Mouse (Mus musculus) E14TG2a.4 (cell line): ENCODE measurements at regions not wholly inside any gene's neighbourhood (a gene's known extent, or its start where the extent isn't known, plus 50 kb on each side); places are given as distances from the start of the nearest gene placed in this dataset.

Experiments used
- H3K27me3 ChIP-seq: 2 replicates; pipeline ENCODE4 v1.6.1; 2014; ENCODE audit warnings: low read length, control low read depth; ENCODE audit not compliant: insufficient read depth
- H3K36me3 ChIP-seq: 2 replicates; pipeline ENCODE4 v1.6.1; 2014; ENCODE audit warnings: low read length, control low read depth; ENCODE audit not compliant: insufficient read depth
- H3K4me1 ChIP-seq: replicated peaks from 2 replicates; pipeline ENCODE4 v1.6.1; 2014; ENCODE audit warnings: low read depth, low read length, control low read depth
- H3K4me3 ChIP-seq: replicated peaks from 2 replicates; pipeline ENCODE4 v1.5.1; 2014; ENCODE audit warnings: mild to moderate bottlenecking, low read length
- H3K9me3 ChIP-seq: 2 replicates; pipeline ENCODE4 v1.6.1; 2014; ENCODE audit warnings: low read length, control low read depth
- CTCF ChIP-seq: conservative IDR thresholded peaks from 2 replicates; pipeline ENCODE4 v1.5.1; 2014; ENCODE audit warnings: low read length
- NANOG ChIP-seq: IDR thresholded peaks from 2 replicates; pipeline ENCODE4 v1.6.1; 2014; ENCODE audit warnings: borderline replicate concordance, low read length, mixed read lengths
- POU5F1 ChIP-seq: IDR thresholded peaks from 2 replicates; pipeline ENCODE4 v1.6.1; 2014; ENCODE audit warnings: low read length, borderline replicate concordance

DNA sequence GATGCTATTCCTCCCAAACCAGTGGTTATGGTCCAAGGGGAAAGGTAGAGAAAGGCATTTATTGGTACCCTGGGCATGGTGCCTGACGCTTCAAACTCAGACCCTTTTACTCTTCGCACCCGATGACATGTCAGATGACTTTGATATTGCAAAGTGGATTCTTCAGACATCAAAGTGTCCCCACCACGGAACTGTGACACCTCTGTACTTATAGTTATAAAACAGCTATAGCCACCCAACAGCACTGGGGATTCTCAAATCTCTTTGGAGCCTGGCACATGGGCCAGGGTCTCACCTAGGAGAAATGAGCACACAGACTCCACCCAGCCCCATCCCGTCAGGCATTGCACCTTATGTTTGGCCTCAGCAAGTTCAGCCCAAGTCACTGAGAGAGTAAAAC, 329.3 kb upstream of the 3110018I06Rik start:
- no peaks in the 10 kb centered on the region for H3K9me3 ChIP-seq
- no peak overlapping the region for H3K4me3 ChIP-seq
- no peaks in the 10 kb centered on the region for H3K27me3 ChIP-seq
- TF ChIP-seq POU5F1 (no peak), CTCF (no peak), NANOG (no peak)
- H3K36me3 ChIP-seq, result no peaks in the 10 kb centered on the region
- H3K4me1 ChIP-seq, result no peaks in the 10 kb centered on the region

DNA sequence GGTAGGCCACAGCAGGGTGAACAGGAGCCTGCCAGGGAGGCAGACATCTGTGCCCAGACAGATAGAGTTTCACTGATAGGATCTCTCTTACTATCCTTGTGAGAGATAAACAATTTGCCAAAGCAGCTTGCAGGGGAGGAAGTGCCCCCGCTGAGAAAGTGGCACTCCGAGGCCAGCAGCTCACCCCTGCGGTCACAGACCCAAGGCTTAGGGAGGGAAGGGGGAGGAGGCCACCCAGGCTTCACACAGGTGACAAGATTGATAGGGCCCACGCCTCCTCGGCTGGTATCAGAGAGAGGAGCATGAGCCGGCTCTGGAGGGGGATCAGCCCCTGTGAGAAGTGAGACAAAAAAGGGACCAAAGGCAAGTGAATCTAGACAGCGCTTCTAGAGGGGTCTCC, 328.3 kb upstream of the 3110018I06Rik start:
- Histone ChIP-seq H3K36me3 (no peaks in the 10 kb centered on the region), H3K9me3 (no peaks in the 10 kb centered on the region), H3K4me3 (no peak overlapping the region), H3K27me3 (no peaks in the 10 kb centered on the region), H3K4me1 (no peaks in the 10 kb centered on the region)
- TF ChIP-seq CTCF, result no peak
- no peak for TF ChIP-seq NANOG
- TF ChIP-seq POU5F1, result no peak

DNA sequence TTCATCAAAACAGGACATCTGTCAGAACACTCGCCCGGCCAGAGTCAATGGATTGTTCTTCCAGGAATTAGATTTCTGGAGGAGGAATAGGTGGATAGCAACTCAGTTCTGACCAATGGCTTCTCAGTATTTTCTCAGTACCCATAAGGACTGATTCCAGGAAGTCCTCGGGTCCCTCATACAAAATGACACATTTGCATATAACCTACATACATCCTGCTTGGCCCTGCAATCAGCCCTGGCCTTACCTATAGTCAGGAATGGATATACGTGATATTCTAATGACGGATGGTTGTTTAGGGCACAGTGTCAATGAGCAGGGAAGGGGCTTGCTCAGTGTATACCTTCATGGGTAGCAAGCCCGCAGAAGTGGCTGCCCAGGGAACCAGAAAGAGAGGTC, 327.8 kb upstream of the 3110018I06Rik start:
- Histone ChIP-seq H3K9me3 (no peaks in the 10 kb centered on the region), H3K36me3 (no peaks in the 10 kb centered on the region), H3K27me3 (no peaks in the 10 kb centered on the region), H3K4me3 (no peak overlapping the region), H3K4me1 (no peaks in the 10 kb centered on the region)
- TF ChIP-seq CTCF, result no peak
- TF ChIP-seq NANOG, result no peak
- TF ChIP-seq POU5F1, result no peak

DNA sequence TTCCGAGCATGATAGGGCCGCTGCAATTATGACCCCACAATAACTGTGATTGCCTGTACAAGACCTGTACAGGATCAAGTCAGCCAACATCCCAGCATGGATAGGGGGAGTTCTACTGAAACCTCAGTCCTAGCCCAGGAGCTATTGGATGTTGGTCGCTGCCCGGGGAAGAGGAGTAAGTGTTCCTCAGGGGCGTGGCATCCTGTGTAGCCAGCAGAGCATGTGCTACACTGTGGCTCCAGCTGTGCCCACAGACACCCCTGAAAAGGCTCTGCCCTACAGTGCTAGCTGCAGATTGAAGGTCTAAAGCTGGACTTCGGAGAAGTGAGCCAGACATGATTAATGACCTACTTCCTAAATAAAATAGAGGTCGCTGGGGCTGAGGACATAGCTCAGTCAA, 317.5 kb upstream of the 3110018I06Rik start:
- no peaks in the 10 kb centered on the region for H3K4me1 ChIP-seq
- TF ChIP-seq CTCF, result no peak
- no peak for TF ChIP-seq NANOG
- no peak for TF ChIP-seq POU5F1

DNA sequence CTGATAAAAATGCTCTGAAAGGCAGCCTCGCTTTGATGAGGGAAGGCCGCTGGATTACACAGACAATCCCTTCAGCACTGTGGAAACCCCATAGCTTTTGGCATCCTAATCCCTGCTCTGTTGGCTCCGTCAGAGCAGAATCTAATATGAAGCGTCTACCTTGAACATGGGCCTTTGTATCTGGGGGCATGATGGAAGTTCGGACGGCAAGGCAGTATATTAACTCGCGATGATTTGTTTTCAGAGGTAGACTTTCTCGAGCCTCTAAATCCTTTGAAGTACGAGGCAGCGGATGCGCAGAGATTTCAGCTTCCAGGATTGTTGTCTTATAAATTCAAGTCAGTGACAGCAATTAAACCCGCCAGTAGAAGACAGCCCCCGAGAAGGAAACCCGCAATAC, 316.8 kb upstream of the 3110018I06Rik start:
- H3K36me3 ChIP-seq, result no peaks in the 10 kb centered on the region
- H3K4me3 ChIP-seq, result no peak overlapping the region
- no peaks in the 10 kb centered on the region for H3K27me3 ChIP-seq
- H3K4me1 ChIP-seq, result no peaks in the 10 kb centered on the region
- peaks cover 5% of the 10 kb centered on the region; the same call in 1 of the 2 replicates for H3K9me3 ChIP-seq
- TF ChIP-seq POU5F1, result no peak
- TF ChIP-seq CTCF, result no peak
- TF ChIP-seq NANOG, result no peak

More for the DNA sequence above, 317.5 kb upstream of the 3110018I06Rik start:
- no peaks in the 10 kb centered on the region for H3K36me3 ChIP-seq
- H3K27me3 ChIP-seq, result no peaks in the 10 kb centered on the region
- H3K9me3 ChIP-seq, result no peaks in the 10 kb centered on the region
- H3K4me3 ChIP-seq, result no peak overlapping the region

- H3K27me3 ChIP-seq, result peaks cover 17% of the 10 kb centered on the region
- peaks cover 12% of the 10 kb centered on the region; the same call in 1 of the 2 replicates for H3K9me3 ChIP-seq
- H3K4me3 ChIP-seq, result no peak overlapping the region
- TF ChIP-seq POU5F1, result no peak
- TF ChIP-seq CTCF, result no peak
- TF ChIP-seq NANOG, result no peak
- H3K36me3 ChIP-seq, result no peaks in the 10 kb centered on the region
- H3K4me1 ChIP-seq, result peaks cover 5% of the 10 kb centered on the region; the same call in 1 of the 2 replicates
These were observed 309.8 kb upstream of the 3110018I06Rik start for GRCm38 (mm10) chr12:107178676-107179075.

DNA sequence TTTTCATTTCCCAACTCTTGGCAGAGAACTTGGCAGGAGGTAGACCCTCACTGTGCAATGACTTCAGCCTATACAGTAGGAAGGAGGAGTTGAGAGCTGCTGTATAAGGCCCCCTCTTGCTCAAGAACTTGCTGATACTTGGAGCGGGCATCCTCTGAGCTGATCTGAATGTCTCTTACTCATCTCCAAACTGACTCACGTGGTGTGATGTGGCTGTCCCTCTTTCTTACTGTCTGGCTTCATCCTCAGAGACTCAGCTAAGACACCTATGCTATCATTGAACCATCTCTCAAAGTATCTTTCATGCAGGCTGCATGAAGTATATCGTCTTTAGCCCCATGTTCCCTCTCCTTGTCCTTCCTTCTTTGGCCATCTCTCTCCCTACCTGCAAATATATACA, 307.9 kb upstream of the 3110018I06Rik start:
- no peak for TF ChIP-seq POU5F1
- TF ChIP-seq NANOG, result no peak
- TF ChIP-seq CTCF, result no peak
- peaks cover 12% of the 10 kb centered on the region; the same call in 1 of the 2 replicates for H3K9me3 ChIP-seq
- H3K4me3 ChIP-seq, result no peak overlapping the region
- H3K36me3 ChIP-seq, result no peaks in the 10 kb centered on the region
- peaks cover 7% of the 10 kb centered on the region; the same call in 1 of the 2 replicates for H3K4me1 ChIP-seq
- peaks cover 29% of the 10 kb centered on the region for H3K27me3 ChIP-seq

DNA sequence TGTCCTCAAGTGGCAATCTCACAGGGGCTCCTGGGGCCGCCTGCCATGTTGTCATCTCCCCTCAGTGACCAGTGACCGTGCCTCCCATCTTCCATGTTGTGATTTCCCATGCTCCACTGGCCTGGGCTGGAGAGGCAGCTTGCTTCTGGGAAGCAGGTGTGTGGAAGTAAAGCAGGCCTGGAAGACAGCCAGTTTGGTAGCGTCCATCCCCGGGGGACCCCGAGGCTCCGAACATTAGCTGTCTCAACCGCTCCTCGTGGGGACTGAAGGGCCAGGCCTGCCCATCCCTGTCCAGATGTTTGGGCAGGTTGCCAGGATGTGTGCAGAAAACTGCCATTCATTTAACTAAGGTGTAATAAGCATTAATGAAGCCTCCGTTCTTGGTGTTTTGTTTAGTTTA, 307.1 kb upstream of the 3110018I06Rik start:
- no peaks in the 10 kb centered on the region for H3K36me3 ChIP-seq
- peaks cover 29% of the 10 kb centered on the region for H3K27me3 ChIP-seq
- TF ChIP-seq NANOG, result no peak
- TF ChIP-seq CTCF, result no peak
- no peak for TF ChIP-seq POU5F1
- no peak overlapping the region for H3K4me3 ChIP-seq
- peaks cover 7% of the 10 kb centered on the region; the same call in 1 of the 2 replicates for H3K4me1 ChIP-seq
- H3K9me3 ChIP-seq, result peaks cover 11% of the 10 kb centered on the region; the same call in 1 of the 2 replicates

DNA sequence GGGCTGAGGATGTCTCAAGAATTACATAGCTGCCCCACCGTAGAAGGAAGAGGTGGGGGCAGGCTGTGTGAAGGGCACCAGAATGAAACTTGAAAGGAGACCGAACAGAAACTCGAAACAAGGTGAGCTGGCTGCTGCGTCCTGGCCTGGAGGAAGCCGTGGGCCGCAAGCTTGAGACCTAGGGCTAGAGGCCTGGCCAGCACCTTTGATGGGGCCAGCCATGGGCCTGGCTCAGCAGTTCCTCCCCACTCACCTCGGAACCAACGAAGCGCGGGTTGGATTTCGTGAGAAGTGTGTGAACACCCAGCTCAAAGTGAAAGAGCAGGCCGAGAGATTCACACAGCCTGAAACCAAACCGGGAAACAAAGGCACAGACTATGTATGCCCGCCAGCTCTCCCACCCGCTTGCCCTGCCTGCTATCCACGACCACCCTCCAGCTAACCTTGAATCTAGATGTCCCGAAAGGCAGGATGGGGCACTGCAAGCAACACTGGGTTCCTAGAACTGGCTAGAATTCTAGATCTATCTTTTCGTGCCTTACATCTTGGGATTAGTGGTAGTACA, 306.3 kb upstream of the 3110018I06Rik start:
- Histone ChIP-seq H3K4me1 (peaks cover 7% of the 10 kb centered on the region; the same call in 1 of the 2 replicates), H3K36me3 (no peaks in the 10 kb centered on the region), H3K27me3 (peaks cover 29% of the 10 kb centered on the region), H3K4me3 (no peak overlapping the region), H3K9me3 (peaks cover 2% of the 10 kb centered on the region; the same call in 1 of the 2 replicates)
- TF ChIP-seq CTCF (no peak), NANOG (no peak), POU5F1 (no peak)
